Mouse (Mus musculus) lung, adult 2 months (tissue): ENCODE data around the gene Stk10. TPM values are rescaled to one million over a fixed set of nuclear protein-coding genes. Genes with fewer than 3 reads are reported as not detected.

Source experiments
- DNase-seq: peaks from one replicate; pipeline ENCODE4 v3.0.0; 2022
- H3K4me1 ChIP-seq: fragments of 200-500 bp; 2 replicates; pipeline ENCODE4 v1.6.1; 2011; ENCODE audit warnings: low read length; ENCODE audit not compliant: control insufficient read depth, insufficient read depth
- H3K4me3 ChIP-seq: fragments of 200-500 bp; replicated peaks from 2 replicates; pipeline ENCODE3; 2011; ENCODE audit warnings: low read depth, mild to moderate bottlenecking, control low read depth, low read length; ENCODE audit errors: extremely low read depth
- CTCF ChIP-seq: fragments of 200-500 bp; IDR thresholded peaks from 2 replicates; pipeline ENCODE4 v1.5.1; 2011; ENCODE audit warnings: mild to moderate bottlenecking, low read length, control low read depth; ENCODE audit not compliant: insufficient read depth
- POLR2A ChIP-seq: fragments of 200-500 bp; IDR thresholded peaks from 2 replicates; pipeline ENCODE4 v1.6.1; 2011; ENCODE audit warnings: low read depth, mild to moderate bottlenecking, control low read depth, low read length, borderline replicate concordance; ENCODE audit errors: extremely low read depth
- WGBS: fragments of 180-500 bp; shearing (Covaris S2); methylation state at CpG from one replicate; pipeline ENCODE4 v1.1.7; 2018; 5-methylcytosine and 5-hydroxymethylcytosine counted together
- polyA plus RNA-seq: library from polyadenylated mRNA; depleted of rRNA; stranded (reverse); fragments of >200 nt; gene quantifications from 2 replicates; pipeline ENCODE4 v1.2.3, GENCODE M21; 2012

The Stk10 gene
- polyA plus RNA-seq, 1 experiment = 22.8 TPM

GRCm38 (mm10) chr11:32521246-32521645 is 11.9 kb upstream of the Stk10 start:
- Histone ChIP-seq H3K4me1 (no peaks in the 10 kb centered on the region), H3K4me3 (no peak overlapping the region)
- DNase-seq = no peak
- no peak for TF ChIP-seq CTCF
- no peak for TF ChIP-seq POLR2A
- 93% methylated on average over 2 of the region's 2 CpGs for WGBS

GRCm38 (mm10) chr11:32524122-32524920 is 8.8 kb upstream of the Stk10 start:
- WGBS = 82% methylated on average over 11 of the region's 11 CpGs
- Histone ChIP-seq H3K4me1 (no peaks in the 10 kb centered on the region), H3K4me3 (no peak overlapping the region)
- DNase-seq = no peak
- no peak for TF ChIP-seq POLR2A
- no peak for TF ChIP-seq CTCF

- 82% methylated on average over 4 of the region's 4 CpGs for WGBS
- TF ChIP-seq POLR2A = no peak
- no peak for TF ChIP-seq CTCF
Measured at GRCm38 (mm10) chr11:32527006-32527405, 6.1 kb upstream of the Stk10 start.

DNA sequence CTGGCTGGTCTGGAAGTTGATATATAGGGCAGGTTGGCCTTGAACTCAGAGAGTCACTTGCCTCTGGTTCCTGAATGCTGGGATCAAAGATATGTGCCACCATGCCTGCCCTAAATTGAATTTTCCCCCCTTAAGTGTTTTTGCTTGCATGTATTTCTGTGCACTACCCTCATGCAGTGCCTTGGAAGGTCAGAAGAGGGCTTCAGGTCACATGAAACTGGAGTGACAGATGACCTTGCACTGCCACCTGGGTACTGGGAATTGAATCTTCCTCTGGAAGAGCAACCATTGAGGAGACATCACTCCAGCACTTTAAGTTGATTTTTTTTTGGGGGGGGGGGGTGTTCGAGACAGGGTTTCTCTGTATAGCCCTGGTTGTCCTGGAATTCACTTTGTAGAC is 3.0 kb upstream of the Stk10 start:
- WGBS = 78% methylated on average over 1 of the region's 1 CpGs
- Histone ChIP-seq H3K4me1 (no peaks in the 10 kb centered on the region), H3K4me3 (no peak overlapping the region)
- TF ChIP-seq CTCF = peak; percentile 43
- no peak for TF ChIP-seq POLR2A
- no peak for DNase-seq

More at GRCm38 (mm10) chr11:32527006-32527405, 6.1 kb upstream of the Stk10 start:
- Histone ChIP-seq H3K4me1 (no peaks in the 10 kb centered on the region), H3K4me3 (no peak overlapping the region)
- no peak for DNase-seq

GRCm38 (mm10) chr11:32531871-32532764 is 987 bp upstream of the Stk10 start, which contains the start of gene Efcab9:
TSS of gene Efcab9 (minus strand) at chr11:32532081.
- Histone ChIP-seq H3K4me3 (peak within 1 kb of the TSS; percentile 77), H3K4me1 (no peaks in the 10 kb centered on the region)
- TF ChIP-seq CTCF = no peak
- TF ChIP-seq POLR2A = no peak
- 5% methylated on average over 33 of the region's 33 CpGs for WGBS
- no peak for DNase-seq

- TF ChIP-seq POLR2A (peak; percentile 43; the same call in 1 of the 2 replicates), CTCF (no peak)
- peaks cover 4% of the 10 kb centered on the region; the same call in 1 of the 2 replicates for H3K4me1 ChIP-seq
- H3K4me3 ChIP-seq = peak overlapping the region; percentile 83
- under 1% methylated on average over 24 of the region's 24 CpGs for WGBS
- no peak for DNase-seq
Measured at GRCm38 (mm10) chr11:32533482-32534261, 567 bp downstream of the Stk10 start.

GRCm38 (mm10) chr11:32534453-32535075 is 1.5 kb downstream of the Stk10 start:
- DNase-seq = no peak
- 71% methylated on average over 7 of the region's 7 CpGs for WGBS
- Histone ChIP-seq H3K4me3 (no peak overlapping the region), H3K4me1 (peaks cover 4% of the 10 kb centered on the region; the same call in 1 of the 2 replicates)
- TF ChIP-seq CTCF (no peak), POLR2A (no peak)

DNA sequence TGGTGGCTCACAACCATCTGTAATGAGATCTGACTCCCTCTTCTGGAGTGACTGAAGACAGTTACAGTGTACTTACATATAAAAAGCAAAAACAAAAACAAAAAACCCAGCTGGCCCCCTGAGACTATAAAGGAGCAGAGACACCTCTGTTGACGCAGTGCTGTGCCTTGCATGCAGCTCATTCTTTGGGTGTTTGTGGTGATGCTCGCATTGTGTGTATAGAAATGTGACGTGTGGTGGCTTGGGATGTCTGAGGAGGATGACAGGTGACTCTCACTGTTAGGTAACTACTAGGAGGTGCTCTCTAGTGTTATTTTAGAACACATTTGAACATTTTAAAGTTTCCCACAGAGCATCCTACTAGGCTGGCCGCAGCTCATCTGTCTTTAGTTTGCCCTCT is 2.5 kb downstream of the Stk10 start:
- WGBS = 95% methylated on average over 4 of the region's 4 CpGs
- Histone ChIP-seq H3K4me1 (peaks cover 4% of the 10 kb centered on the region; the same call in 1 of the 2 replicates), H3K4me3 (no peak overlapping the region)
- DNase-seq = no peak
- no peak for TF ChIP-seq POLR2A

DNA sequence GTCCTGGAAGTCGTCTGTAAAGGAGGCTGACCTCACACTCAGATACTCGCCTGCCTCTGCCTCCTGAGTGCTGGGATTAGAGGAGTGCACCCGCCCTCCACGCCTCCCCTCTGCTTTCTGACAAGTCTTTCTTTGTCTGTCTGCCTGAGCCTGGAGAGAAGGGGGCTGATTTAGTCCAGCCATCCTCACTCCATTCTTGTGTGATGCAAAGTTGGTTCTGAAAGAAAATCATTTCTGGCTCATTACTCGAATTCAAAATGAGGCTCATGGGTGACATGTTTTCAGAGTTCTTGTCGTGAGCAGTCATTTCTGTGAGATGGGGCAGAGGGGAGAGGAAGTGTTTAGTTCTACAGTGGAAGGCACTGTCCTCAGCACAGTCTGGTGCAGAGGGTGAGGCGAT is 3.8 kb downstream of the Stk10 start:
- Histone ChIP-seq H3K4me3 (no peak overlapping the region), H3K4me1 (peaks cover 4% of the 10 kb centered on the region; the same call in 1 of the 2 replicates)
- TF ChIP-seq POLR2A (no peak), CTCF (no peak)
- DNase-seq = no peak
- 73% methylated on average over 7 of the region's 7 CpGs for WGBS
